Mouse (Mus musculus) liver, embryonic 14.5 days (tissue): ENCODE measurements around the gene Srgap2.

ENCODE experiments used
- CTCF ChIP-seq: IDR thresholded peaks from 2 replicates; pipeline ENCODE4 v1.5.1; 2016; ENCODE audit warnings: antibody characterized with exemption, low read depth, control low read depth
- EP300 ChIP-seq: IDR thresholded peaks from 2 replicates; pipeline ENCODE4 v1.6.1; 2016; ENCODE audit warnings: antibody characterized with exemption, low read depth

GRCm38 (mm10) chr1:131460914-131461530 lies 66.1 kb downstream of the Srgap2 start:
- no peak for TF ChIP-seq CTCF
- no peak for TF ChIP-seq EP300
